Mouse (Mus musculus): ENCODE results near the gene Spc25. TPM values are rescaled to one million over a fixed set of nuclear protein-coding genes. Genes with fewer than 3 reads are reported as not detected.

Spc25 gene
- polyA plus RNA-seq, 1 experiment from 2014 or later: 137 TPM

DNA sequence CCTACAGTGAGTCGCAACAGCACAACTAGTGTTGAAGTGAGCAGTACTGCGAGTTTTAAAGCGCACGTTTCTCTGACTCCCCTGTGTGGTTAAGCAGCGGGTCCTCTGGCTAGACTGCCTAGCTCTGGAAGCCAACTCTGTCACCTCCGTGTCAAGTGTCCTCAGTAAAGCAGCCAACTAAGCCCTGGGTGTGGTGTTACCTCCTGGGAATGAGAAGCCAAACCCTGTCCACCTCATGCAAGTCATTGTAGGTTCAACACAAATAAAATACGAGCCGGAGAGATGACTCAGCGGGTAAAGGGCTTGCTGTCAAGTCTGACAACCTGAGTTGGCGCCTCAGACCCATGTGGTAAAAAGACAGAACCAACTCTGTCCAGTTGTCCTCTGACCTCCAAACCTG is 56.8 kb downstream of the Spc25 start:
- H3K36me3 ChIP-seq (ENCODE audit: control insufficient read depth, insufficient read depth, low read length): no peaks in the 10 kb centered on the region
- no peak overlapping the region for H3K9ac ChIP-seq (ENCODE audit: low read length)
- ATAC-seq (ENCODE audit: insufficient number of reproducible peaks, insufficient read depth, low FRiP score, low read depth): no peak
- H3K4me3 ChIP-seq (ENCODE audit: control insufficient read depth in 1 of 2, insufficient read depth in 1 of 2, low read depth in 1 of 2, low read length in 2 of 2): no peak overlapping the region
- no peaks in the 10 kb centered on the region for H3K27me3 ChIP-seq (ENCODE audit: control insufficient read depth, insufficient read depth, low read length)
- H3K9me3 ChIP-seq (ENCODE audit: control insufficient read depth, low read length): no peaks in the 10 kb centered on the region
- no peak overlapping the region for H3K4me2 ChIP-seq (ENCODE audit: low read length)
- 78% methylated on average over 10 of the region's 10 CpGs for WGBS
- no peak overlapping the region for H3K27ac ChIP-seq (replicated peaks in 1 of 2; ENCODE audit: control insufficient read depth in 1 of 2, insufficient read depth in 1 of 2, low read depth in 2 of 2, low read length in 2 of 2)
- H3K4me1 ChIP-seq (ENCODE audit: control insufficient read depth in 2 of 2, insufficient read depth in 2 of 2, low read length in 2 of 2): no peaks in the 10 kb centered on the region

DNA sequence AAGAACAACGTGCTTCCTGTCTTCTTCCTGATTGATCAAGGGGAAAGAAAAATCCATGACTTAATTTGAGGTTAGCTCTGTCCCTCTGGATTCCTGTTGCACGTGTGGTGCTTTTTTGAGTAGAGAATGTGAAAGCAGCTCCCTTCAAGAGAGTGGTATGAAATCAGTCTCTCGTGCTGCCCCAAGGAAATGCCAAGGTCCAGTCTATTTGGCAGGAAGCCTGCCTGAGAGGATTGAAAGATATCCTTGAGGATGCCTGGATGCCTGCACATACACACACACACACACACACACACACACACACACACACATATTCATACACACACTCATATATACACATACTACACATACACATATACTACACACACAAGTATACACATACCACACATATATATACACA is 57.3 kb downstream of the Spc25 start:
- no peak overlapping the region for H3K9ac ChIP-seq (ENCODE audit: low read length)
- H3K4me3 ChIP-seq (ENCODE audit: control insufficient read depth in 1 of 2, insufficient read depth in 1 of 2, low read depth in 1 of 2, low read length in 2 of 2): no peak overlapping the region
- H3K36me3 ChIP-seq (ENCODE audit: control insufficient read depth, insufficient read depth, low read length): no peaks in the 10 kb centered on the region
- no peak overlapping the region for H3K27ac ChIP-seq (replicated peaks in 1 of 2; ENCODE audit: control insufficient read depth in 1 of 2, insufficient read depth in 1 of 2, low read depth in 2 of 2, low read length in 2 of 2)
- no peak for ATAC-seq (ENCODE audit: insufficient number of reproducible peaks, insufficient read depth, low FRiP score, low read depth)
- H3K9me3 ChIP-seq (ENCODE audit: control insufficient read depth, low read length): no peaks in the 10 kb centered on the region
- no peak overlapping the region for H3K4me2 ChIP-seq (ENCODE audit: low read length)
- H3K27me3 ChIP-seq (ENCODE audit: control insufficient read depth, insufficient read depth, low read length): no peaks in the 10 kb centered on the region
- 47% methylated on average over 3 of the region's 3 CpGs for WGBS
- no peaks in the 10 kb centered on the region for H3K4me1 ChIP-seq (ENCODE audit: control insufficient read depth in 2 of 2, insufficient read depth in 2 of 2, low read length in 2 of 2)

Other genes with a start within 250 kb of the Spc25 start
- gene Nostrin, start 70.4 kb downstream of the Spc25 start, polyA plus RNA-seq (2014; fragmentation: Nextera tagmentation; extraction: Ambion mirVana): 3.3 and 3.5 TPM in 2 replicates
- not detected in 2 replicates for gene G6pc2, start 4.9 kb upstream of the Spc25 start, polyA plus RNA-seq (2014; fragmentation: Nextera tagmentation; extraction: Ambion mirVana)
- gene Abcb11, start 136.4 kb upstream of the Spc25 start, polyA plus RNA-seq (2014; fragmentation: Nextera tagmentation; extraction: Ambion mirVana): not detected in 2 replicates
- not detected in 2 replicates for gene Dhrs9, start 174.3 kb upstream of the Spc25 start, polyA plus RNA-seq (2014; fragmentation: Nextera tagmentation; extraction: Ambion mirVana)